Mouse (Mus musculus): ENCODE results near the gene Opalin. TPM values are rescaled to one million over a fixed set of nuclear protein-coding genes. Genes with fewer than 3 reads are reported as not detected.
A peak's percentile ranks its signal among the peaks of the same experiment; 100 is the strongest.

Opalin gene
- total RNA-seq (2021), result 1 to 10 TPM; 3.8 to 6.9 TPM
- long read RNA-seq, experiment 1, transcript Opalin-201 (6 exons, 1,839 nt), result major isoform, 15 of 17 reads
- long read RNA-seq, experiment 1, partial matches to known transcripts, result 0 of 17 reads
- long read RNA-seq, experiment 1, other reads (novel, unspliced or antisense), result 2 of 17 reads
- long read RNA-seq, experiment 2, transcript Opalin-201 (6 exons, 1,839 nt), result major isoform, 8 of 10 reads
- long read RNA-seq, experiment 2, partial matches to known transcripts, result 1 of 10 reads
- long read RNA-seq, experiment 2, other reads (novel, unspliced or antisense), result 1 of 10 reads

DNA sequence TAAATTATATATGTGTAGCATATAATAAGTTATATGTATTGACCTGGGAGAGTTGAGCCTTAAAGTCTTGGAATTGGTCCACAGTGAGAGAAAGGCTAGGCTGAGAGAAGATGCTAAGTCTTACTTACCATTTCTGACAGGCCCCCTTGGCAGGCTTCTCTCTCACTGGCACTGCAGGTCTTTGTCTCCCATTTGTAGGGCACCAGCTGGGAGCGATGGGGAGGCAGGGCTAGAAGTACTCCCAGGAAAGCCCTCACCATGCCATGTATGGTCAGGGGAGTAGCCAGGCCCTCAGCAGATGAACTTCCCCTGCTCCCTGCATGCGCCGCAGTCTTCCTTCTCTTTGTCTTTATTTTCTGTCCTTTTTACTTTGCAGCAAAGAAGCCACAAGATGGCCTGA lies at the start of gene Opalin:
TSS of gene Opalin (minus strand) at position 208 of the 400 bp plus-strand sequence.
- DNase-seq (ENCODE audit: low spot score in 2 of 2), result no peak

DNA sequence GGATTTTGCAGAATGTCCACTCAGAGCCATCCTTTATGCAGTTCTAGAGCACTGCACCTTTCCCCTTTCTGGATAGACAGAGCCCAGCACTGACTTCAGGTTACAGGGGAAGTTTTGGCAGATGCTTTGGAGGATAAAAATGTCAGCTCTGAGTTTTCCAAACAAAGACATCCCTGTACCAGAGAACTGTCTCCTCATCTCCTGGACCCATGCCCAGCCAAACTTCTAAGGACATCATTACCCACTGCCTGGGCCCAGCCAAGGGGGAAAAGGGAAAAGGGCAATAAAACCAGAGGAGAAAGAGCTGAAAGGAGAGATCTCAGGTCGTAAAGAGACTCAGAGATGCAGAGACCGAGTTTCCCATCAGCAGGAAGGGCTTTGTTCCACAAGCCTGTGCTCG lies 46.1 kb upstream of the Opalin start:
- DNase-seq (ENCODE audit: low spot score in 2 of 2), result no peak

DNA sequence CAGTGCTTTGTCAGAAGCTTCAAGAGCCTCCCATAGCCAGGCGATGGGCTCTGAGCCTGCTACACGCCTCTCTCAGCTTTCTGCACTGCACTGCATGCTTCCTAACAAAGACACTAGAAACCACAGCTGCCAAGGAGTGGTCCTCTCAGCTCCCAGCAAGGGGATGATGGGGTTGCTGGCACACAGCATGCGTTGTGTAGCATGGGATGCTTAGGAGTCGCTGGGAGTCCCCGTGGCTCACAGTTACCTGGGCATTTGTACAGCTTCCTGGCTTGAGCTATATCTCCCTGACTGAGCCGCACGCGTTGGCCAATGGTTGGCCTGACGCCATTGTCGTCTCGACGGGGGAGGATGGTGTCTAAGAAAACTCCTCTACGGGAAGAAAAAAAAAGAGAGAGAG lies 43.0 kb upstream of the Opalin start:
- peak; percentile 75 to 77 for DNase-seq (ENCODE audit: low spot score in 2 of 2)

DNA sequence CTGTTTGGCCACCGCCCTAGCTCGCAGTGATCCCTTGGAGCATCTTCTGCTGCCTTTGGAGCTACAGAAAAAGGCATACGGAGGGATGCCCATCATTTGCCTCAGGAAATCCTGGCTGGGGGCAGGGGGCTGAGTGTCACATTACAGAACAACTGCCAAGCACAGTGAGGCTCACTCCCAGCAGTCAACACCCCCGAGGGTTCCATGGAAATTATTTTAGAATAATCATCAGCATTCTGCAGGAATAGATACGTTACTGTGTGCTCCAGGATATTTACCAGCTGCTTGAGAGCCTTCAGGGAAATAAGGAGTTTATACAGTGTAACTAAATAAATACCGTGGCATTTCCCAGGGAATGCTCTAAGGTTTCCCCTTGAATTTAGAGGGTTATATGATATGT lies 41.4 kb upstream of the Opalin start:
- DNase-seq (ENCODE audit: low spot score in 2 of 2), result no peak

DNA sequence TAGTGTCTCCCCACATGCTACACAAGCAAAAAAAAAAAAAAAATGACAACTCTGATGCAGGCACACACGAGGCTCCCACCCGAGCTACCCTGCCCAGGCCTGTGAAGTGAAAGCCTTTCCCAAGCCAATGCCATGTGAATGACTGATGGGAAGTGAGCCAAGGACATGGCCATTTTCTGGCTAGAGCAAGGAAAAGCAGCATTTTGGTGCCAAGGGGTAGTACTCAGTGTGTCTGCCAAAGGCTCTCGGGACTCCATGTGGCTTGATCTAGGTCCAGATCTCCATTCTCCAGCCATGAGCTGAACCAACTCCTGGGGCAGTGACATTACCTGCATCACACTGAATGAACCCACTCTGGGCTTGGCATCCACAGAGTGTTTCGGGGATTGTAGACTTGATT lies 40.4 kb upstream of the Opalin start:
- DNase-seq (ENCODE audit: low spot score in 2 of 2), result no peak

DNA sequence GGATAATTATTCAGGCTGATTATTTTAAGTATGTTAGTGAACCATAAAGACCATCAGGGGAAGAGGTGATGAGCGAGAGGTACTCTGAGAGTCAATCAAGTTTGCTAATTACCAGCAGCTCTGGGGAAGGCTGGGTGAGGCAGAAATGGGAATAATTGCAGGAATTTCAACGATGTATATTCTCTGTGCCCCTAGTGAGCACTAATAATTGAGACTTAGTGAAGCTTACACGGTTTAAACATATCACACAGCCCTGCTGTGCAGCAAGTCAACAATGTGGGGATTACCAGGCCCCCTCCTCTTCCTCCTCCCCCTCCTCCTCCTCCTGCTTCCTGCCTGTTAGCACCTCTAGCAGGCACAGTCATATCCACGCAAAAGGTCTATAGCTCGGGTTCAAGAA lies 37.7 kb upstream of the Opalin start:
- DNase-seq (ENCODE audit: low spot score in 2 of 2), result no peak

DNA sequence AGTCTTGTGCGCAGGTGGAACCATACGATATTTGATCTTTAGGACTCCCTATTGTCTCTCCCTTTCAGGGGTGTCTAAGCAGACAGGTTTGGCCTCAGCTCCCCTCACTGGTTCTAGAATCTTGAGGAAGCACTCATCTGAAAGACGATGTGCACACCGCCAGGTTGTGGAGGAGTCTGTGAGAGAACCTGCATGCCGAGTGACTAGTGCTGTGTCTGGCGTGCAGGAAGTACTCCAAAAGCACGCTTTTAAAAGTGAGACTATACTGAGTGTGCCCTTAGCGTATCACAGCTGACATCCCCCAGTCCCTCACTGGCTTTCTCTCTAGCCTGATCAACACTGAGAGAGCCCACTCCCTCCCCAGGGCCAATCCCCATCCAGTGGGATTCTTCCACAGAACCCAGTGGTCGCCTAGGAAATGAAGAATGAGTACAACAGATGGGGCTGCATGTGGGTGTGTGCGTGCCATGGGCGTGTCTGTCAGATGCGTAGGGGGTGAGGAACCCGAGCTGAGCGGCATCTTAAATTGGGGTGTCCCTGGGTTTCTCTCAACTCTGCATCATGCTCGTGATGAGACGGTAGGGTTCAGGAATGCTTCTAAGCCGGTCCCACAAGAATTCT lies 37.1 kb upstream of the Opalin start:
- DNase-seq (ENCODE audit: low spot score in 2 of 2), result peak; percentile 14 to 42

DNA sequence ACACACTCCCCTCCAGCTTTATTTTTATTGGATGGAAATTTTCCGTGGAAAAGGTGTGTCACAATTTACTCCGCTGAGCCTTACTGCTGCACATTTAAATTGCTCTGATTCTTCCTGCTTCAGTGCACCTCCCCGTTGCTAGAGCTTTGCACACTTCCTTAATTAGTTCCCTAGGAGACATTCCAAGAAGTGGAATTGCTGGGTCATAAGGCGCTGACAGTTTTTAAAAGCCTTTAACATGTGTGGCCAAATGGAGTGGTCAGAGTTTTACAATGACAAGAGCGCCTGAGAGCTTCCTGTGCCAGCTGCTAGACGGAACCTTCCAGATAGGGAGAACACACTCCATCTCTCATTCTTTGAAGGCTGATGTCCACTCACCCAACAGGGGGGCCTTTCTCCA lies 35.7 kb upstream of the Opalin start:
- DNase-seq (ENCODE audit: low spot score in 2 of 2), result no peak

DNA sequence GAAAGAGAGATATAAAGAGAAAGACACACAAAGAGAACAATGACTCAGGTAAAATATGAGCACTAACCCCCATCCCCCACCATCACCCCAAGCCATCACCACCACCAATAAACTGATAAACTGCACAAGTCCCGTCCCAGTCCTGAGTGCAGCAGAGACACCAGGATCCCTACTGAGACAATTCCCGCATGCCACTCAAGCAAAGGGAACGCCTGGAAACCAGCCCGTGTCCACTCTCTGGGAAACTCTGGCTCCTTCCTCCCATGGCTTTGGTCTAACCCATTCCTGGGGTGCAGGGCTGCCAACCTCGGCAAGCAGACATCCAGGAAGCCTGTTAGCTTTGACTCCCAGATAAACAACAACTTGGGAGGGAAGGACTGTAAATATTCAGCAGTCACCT lies 33.1 kb upstream of the Opalin start:
- no peak for DNase-seq (ENCODE audit: low spot score in 2 of 2)

DNA sequence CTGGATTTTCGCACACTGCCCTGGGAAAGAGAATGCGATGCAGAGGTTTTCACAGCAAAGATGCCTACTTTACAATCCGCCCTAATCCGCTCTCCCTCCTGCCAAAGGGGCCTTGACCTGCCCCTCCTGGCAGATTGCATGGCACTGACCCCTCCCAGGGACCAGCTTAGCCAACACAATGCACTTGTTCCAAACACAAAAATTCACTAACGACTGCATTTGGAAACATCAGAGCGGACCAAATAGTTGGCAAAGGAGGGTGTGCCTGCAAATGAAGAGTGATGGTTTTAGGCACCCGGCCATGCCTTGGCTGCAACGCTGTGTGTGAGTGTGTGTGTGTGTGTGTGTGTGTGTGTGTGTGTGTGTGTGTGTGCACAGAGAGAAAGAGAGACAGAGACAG lies 32.6 kb upstream of the Opalin start:
- DNase-seq (ENCODE audit: low spot score in 2 of 2), result no peak

DNA sequence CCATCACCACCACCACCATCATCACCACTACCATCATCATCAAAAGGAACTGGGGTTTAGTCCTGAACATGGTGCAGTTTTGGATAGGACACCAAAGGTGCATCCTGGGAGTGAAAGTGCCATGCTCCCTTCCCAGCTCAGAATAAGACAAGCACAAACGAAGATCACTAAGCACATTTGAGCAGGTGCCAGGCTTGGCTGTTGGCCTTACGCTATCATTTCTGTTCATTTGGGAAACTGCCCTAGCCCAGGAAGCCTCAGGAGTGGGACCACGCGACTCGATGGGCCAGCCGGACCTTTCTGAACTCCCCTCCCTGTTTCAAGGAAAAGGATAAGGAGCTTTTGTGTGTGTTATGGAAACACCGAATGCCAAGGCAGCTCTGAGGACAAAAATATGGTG lies 31.8 kb upstream of the Opalin start:
- no peak for DNase-seq (ENCODE audit: low spot score in 2 of 2)

DNA sequence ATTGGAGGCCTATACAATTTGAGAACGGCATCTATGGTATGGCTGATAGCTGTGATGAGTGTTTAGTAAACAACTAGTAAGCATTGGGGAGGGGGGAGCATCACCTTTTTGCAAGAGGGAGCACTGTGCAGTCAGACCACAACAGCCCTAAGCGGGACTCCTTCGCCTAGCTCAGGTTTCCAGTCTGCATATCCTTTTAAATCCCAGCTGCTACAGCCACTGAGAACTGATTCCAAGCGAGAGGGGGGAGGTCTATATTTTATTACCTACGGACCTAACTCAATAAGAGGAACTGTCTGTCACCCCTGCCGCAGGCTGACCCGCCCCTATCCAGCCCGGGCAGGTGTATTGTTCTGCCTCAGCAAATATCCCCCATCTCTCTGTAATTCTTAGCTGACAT lies 30.6 kb upstream of the Opalin start:
- DNase-seq (ENCODE audit: low spot score in 2 of 2), result no peak

DNA sequence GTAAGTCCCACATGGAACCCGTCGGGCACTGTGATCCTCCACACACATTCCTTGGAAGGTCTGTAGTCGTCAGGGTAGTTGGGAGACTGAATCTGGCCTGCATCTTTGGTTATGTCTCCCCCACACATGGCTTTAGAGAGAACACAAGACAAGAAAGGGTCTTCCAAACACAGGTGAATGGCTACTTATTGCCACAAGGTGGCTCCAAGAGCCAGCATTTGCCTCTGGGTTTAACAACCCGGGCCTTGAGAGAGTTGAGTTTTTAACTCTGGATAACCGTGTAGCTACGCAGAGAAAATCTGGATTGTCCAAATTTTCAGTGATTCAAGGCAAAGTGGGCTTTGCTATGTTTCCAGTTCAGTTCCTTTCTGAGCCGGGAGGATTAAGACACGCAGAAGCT lies 28.0 kb upstream of the Opalin start:
- peak in 1 of 2 experiments; percentile 22 for DNase-seq (ENCODE audit: low spot score in 2 of 2)

DNA sequence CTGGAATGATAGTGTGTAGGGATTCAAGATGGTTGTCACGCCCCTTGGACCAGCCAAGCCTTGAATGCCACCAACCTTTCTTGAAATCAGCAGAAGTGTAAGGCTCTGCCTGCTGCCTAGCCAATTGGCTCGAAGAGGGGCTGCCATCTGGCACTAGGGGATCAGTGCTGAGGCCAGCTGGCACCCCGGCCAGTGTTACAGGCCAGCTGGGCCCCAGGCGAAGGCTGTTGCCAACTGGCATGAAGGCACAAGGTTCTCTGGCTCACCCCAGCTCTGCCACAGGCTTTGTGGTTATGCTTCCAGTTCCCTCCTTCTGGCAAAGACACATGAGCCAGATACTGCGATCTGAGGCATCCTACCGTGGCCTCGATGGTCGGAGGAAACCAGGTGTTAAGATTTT lies 24.5 kb upstream of the Opalin start:
- DNase-seq (ENCODE audit: low spot score in 2 of 2), result peak; percentile 55 to 66

DNA sequence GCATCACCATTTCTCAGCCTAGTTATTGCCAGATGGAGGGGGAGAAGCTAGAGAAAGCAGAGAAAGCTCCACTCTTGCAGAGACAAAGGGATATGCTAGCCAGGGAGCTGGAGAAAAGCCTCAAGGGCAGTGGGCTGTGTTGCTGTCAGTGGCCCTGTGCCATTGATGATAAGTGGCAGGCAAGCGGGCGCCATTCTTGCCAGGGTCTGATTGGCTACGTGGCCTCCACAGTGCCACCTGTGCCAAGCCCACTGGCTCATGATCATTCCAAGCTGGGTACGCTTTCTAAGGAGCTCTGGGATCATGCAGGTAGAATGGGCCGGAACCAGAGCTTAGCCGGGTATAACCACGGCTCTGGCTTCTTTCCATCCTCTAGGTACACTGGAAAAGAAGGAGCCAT lies 23.9 kb upstream of the Opalin start:
- no peak for DNase-seq (ENCODE audit: low spot score in 2 of 2)

DNA sequence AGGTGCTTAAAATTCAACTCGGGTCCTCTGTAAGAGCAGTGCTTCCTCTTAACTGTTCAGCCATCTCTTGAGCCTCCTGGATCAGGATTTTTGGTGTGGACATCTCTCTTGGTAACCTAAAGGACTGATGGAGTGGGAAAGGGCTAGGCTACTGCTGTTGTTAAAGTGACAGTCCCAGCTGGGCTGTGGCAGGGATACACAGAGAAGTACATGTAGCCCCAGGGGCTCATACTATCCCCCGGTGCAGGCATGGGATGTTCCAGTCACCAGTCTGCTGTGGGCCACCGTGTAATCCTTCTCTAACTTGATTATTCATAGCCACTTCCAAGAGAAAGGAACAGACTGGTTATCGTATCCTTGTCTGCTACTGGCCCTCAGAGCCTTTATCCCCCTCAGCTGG lies 20.1 kb upstream of the Opalin start:
- no peak for DNase-seq (ENCODE audit: low spot score in 2 of 2)

DNA sequence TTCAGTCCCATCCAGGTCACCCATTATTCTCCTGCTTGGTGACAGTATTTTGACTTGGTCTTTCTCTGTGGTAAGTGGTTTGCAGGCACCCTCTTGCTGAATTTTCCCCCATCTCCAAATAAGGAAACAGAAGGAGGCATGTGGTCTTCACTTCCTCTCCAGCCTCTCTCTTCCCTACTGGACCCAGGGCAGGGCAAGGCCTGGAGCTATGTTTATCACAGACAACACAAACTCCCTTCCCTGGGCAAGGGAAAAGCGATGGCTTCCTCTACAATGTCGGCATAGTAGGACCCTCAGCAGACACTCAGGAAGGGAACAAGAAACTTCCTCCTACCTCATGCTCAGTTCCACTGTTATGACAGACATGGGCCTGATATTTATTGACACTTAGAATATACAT lies 15.0 kb upstream of the Opalin start:
- no peak for DNase-seq (ENCODE audit: low spot score in 2 of 2)

DNA sequence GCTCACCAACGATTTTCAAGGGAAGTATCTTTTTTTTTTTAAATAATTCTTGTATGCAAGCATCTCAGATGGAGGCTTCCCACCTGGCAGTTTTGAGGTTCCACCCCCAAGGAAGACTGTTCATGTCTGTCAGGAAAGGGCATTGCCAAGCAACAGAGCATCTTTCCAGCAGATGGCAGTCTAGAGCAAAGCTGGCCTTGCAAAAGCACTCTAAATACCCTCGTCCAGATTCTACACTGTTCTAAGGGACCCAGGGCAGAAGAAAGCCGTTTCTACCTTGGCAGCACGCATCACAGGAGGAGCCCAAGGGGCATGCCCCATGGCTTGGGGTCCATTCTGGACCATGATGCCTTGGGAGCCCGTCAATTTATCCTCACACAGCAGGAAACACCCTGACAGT lies 12.9 kb upstream of the Opalin start:
- DNase-seq (ENCODE audit: low spot score in 2 of 2), result peak; percentile 65 to 76

DNA sequence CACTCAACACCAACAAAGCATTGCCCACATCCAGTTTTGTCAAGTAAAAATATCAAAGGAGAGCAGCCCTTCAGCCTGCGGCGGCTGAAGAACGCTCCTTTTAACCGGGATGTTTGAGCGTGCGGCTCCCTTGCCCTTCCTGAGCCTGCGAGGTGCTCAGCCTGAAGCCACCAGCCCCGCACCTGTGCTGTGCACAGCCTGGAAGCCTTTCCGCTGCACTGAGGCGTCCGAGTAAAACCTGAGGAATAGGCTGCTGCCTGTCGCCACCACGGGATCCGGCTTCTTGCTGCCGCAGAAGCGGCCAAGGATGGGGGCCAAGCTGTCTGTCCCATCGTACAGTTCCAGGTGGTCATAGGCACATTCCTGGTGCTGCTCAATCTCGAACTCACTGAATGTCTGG lies 11.6 kb upstream of the Opalin start:
- no peak for DNase-seq (ENCODE audit: low spot score in 2 of 2)

DNA sequence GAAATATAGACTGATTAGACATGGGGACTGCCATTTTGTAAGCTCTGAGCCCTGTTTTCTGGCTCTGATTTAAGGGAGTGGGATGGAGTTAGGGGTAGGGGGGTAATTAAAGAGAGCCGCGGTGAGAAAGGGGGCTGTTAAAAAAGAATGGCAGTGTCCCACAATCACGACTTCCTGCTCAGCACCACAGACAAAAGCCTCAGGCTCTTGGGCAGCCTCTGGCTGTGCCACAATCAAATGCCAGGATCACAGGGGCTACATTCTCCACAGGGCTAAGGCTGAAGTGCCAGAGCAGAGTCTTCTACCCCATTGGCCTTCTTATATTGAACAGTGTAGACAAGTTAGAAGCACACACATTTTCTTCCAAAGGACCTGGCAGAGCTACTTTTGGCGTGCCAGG lies 11.0 kb upstream of the Opalin start:
- no peak for DNase-seq (ENCODE audit: low spot score in 2 of 2)

DNA sequence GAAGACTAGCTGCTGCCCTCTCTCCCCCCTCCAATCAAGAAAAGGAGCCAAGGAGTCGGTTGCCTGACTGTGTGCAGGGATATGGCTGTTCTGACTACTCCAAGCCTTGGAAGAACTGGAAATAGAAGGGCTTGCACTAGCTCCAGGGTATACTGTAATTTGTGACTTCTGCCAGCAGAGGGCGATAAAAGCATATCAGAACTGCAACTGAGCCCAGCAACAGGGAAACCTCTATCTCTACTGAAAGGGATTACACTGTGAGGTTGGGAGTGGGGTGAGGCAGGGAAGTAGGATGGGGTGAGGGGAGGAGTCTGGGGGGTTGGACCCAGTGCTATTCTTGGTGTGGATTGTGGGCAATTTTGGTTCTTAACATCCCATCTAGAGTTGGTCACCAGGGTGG lies 9.8 kb upstream of the Opalin start:
- DNase-seq (ENCODE audit: low spot score in 2 of 2), result peak; percentile 85 to 88

DNA sequence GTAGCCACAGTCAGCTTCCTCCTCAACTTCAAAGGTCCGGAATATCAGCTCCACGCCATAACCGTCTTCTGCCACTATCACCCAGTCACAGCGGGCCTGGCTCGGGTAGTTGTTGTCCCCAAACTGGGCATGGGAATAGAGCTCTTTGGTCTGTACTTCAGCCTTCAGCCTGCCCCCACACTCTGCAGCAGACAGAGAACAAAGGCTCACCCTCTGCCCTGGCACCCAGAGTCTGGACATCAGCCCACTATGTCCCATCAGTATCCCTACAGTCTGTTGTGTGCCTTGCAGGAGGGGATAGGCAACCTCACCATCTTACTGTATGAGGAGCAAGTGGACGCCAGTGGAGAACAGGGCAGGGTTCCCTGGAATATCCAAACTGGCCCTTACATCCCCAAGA lies 9.4 kb upstream of the Opalin start:
- no peak for DNase-seq (ENCODE audit: low spot score in 2 of 2)

DNA sequence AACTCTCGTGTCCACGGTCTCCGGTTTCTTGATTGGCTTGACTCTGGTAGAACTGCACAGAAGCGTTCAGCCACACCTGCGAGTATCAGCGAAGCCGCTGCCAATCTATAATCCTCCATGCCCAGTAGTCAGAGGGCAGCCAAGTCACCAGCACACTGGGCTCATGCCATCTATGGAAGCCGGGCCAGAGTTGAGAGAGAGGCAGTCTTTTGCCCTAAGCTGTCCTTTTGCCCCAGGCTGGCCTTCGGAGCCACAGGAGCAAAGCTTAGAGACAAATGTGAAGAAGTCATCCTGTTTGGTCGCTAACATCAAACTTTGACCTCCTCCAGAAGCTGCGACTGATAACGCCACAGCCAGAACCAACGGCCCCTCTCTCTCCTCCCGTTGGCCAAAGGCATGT lies 6.7 kb upstream of the Opalin start:
- no peak for DNase-seq (ENCODE audit: low spot score in 2 of 2)

Data from left cerebral cortex, adult 18-20 months (tissue).